Mouse (Mus musculus): ENCODE measurements around the gene Wipi1.
"Not testable (repeated sequence)": the region's sequence is repeated elsewhere in the genome, so short reads cannot be mapped to it uniquely, and the experiment has no call there.

DNA sequence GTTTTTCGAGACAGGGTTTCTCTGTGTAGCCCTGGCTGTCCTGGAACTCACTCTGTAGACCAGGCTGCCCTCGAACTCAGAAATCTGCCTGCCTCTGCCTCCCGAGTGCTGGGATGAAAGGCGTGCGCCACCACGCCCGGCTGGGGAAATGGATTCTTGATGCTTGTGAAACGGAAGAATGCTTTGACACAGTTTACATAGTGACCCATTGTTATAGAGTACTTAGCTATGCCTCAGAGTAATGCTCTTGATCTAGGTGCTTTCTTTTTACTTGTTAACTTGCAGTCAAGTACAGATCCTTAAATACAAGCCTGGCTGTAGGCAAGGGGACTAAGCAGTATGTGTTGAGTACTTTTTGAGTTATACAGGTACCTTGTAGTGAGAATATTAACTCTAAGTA lies 48.8 kb upstream of the Wipi1 start:
- TF ChIP-seq POLR2A (IDR thresholded peaks at IDR 0.05; ENCODE audit: insufficient read depth, low read depth, low read length); CTCF (IDR thresholded peaks at IDR 0.05); EP300 (IDR thresholded peaks at IDR 0.05; ENCODE audit: insufficient read depth, low read depth, low read length): not testable (repeated sequence)

Data from heart, adult 2 months (tissue).